Comparison of ENCODE assay signal across 19 mouse cellular contexts in genomic region chr16:62681880-62682279, GRCm38 (mm10).
DNase-seq lines count a peak whose midpoint lies in the region; ATAC-seq and TF ChIP-seq lines count a peak whose summit lies in the region.
"Had no signal": no experiment of that assay in that cellular context is flagged by ENCODE, and none has a peak within 500 bp of the region (broad histone marks: within the 10 kb centered on the region; RNA-seq: fewer than 3 reads in every experiment).

No protein-coding gene starts in this region.

- H3K27ac ChIP-seq in forebrain, embryonic 14.5 days (ENCODE audit: low read depth, low read length) = no peak overlapping the region; the same call in 1 of the 2 replicates
- H3K27ac ChIP-seq in forebrain, embryonic 10.5 days = no peak overlapping the region
- H3K27ac ChIP-seq in forebrain, embryonic 16.5 days (ENCODE audit: low read length) = 0 out of 2 replicates have a peak overlapping the region, but pooled peaks have one; percentile 6
- H3K27ac ChIP-seq in forebrain, postnatal 0 days (ENCODE audit: low read depth, low read length) = no peak overlapping the region
- H3K27ac ChIP-seq: embryonic facial prominence, embryonic 13.5 days; embryonic facial prominence, embryonic 15.5 days; gastrocnemius, adult 2 months had no signal

- no peaks in the 10 kb centered on the region for H3K4me1 ChIP-seq in forebrain, embryonic 14.5 days (ENCODE audit: control insufficient read depth, insufficient read depth, low read length)
- H3K4me1 ChIP-seq in forebrain, embryonic 10.5 days = no peaks in the 10 kb centered on the region
- H3K4me1 ChIP-seq in forebrain, embryonic 16.5 days (replicated peaks; ENCODE audit: control insufficient read depth, insufficient read depth, low read length) = peaks cover 5% of the 10 kb centered on the region
- H3K4me1 ChIP-seq in forebrain, postnatal 0 days (ENCODE audit: insufficient read depth) = no peaks in the 10 kb centered on the region
- H3K4me1 ChIP-seq: embryonic facial prominence, embryonic 13.5 days; embryonic facial prominence, embryonic 15.5 days had no signal

- ATAC-seq in forebrain, embryonic 14.5 days = peak; percentile 50
- peak; percentile 70 for ATAC-seq in forebrain, embryonic 16.5 days
- no peak for ATAC-seq in forebrain, postnatal 0 days

- peak; percentile 73 for DNase-seq in forebrain, embryonic 14.5 days (ENCODE audit: low spot score)
- DNase-seq in forebrain, embryonic 10.5 days (ENCODE audit: extremely low spot score, low spot score) = no peak
- DNase-seq in forebrain, postnatal 0 days = no peak
- DNase-seq in adrenal gland, adult 8-10 months = no peak
- DNase-seq: adrenal gland, adult 2 months; adrenal gland, postnatal 14 days; adrenal gland, postnatal 36 days; cerebellum, adult 11 months; cerebellum, adult 18-20 months; cerebellum, adult 8-10 months; cerebellum, adult 9-11 months; cerebellum, postnatal 14 days; cerebellum, postnatal 36 days; embryo, embryonic 11 days; gastrocnemius, adult 2 months had no signal

- H3K4me2 ChIP-seq in forebrain, embryonic 14.5 days (ENCODE audit: low read length) = no peak overlapping the region
- H3K4me2 ChIP-seq in forebrain, embryonic 16.5 days (ENCODE audit: low read length) = no peak overlapping the region
- H3K4me2 ChIP-seq in forebrain, postnatal 0 days (ENCODE audit: low read depth) = no peak overlapping the region
- H3K4me2 ChIP-seq: embryonic facial prominence, embryonic 13.5 days; embryonic facial prominence, embryonic 15.5 days had no signal

- H3K9ac ChIP-seq in forebrain, embryonic 14.5 days (ENCODE audit: low read length) = no peak overlapping the region
- no peak overlapping the region for H3K9ac ChIP-seq in forebrain, embryonic 16.5 days (replicated peaks; ENCODE audit: low read depth, low read length)
- H3K9ac ChIP-seq in forebrain, postnatal 0 days = no peak overlapping the region
- H3K9ac ChIP-seq: embryonic facial prominence, embryonic 13.5 days; embryonic facial prominence, embryonic 15.5 days had no signal

- WGBS in forebrain, embryonic 14.5 days = 45% methylated on average over 5 of the region's 5 CpGs
- 83% methylated on average over 5 of the region's 5 CpGs for WGBS in forebrain, embryonic 10.5 days
- 40% methylated on average over 5 of the region's 5 CpGs for WGBS in forebrain, embryonic 16.5 days
- 54% methylated on average over 5 of the region's 5 CpGs for WGBS in forebrain, postnatal 0 days

- no peaks in the 10 kb centered on the region for H3K36me3 ChIP-seq in forebrain, embryonic 14.5 days (ENCODE audit: control insufficient read depth, insufficient read depth, low read length)
- H3K36me3 ChIP-seq in forebrain, embryonic 10.5 days (replicated peaks) = no peaks in the 10 kb centered on the region
- H3K36me3 ChIP-seq in forebrain, embryonic 16.5 days (ENCODE audit: control insufficient read depth, insufficient read depth) = no peaks in the 10 kb centered on the region
- no peaks in the 10 kb centered on the region for H3K36me3 ChIP-seq in forebrain, postnatal 0 days (ENCODE audit: insufficient read depth)
- H3K36me3 ChIP-seq: embryonic facial prominence, embryonic 13.5 days; embryonic facial prominence, embryonic 15.5 days had no signal

- no peaks in the 10 kb centered on the region for H3K27me3 ChIP-seq in forebrain, embryonic 14.5 days (replicated peaks; ENCODE audit: control insufficient read depth, insufficient read depth, low read length)
- no peaks in the 10 kb centered on the region for H3K27me3 ChIP-seq in forebrain, embryonic 10.5 days (ENCODE audit: poor library complexity, severe bottlenecking)
- H3K27me3 ChIP-seq in forebrain, embryonic 16.5 days (replicated peaks; ENCODE audit: control insufficient read depth, insufficient read depth, low read length) = no peaks in the 10 kb centered on the region
- H3K27me3 ChIP-seq in forebrain, postnatal 0 days (ENCODE audit: insufficient read depth, low read length) = no peaks in the 10 kb centered on the region
- H3K27me3 ChIP-seq: embryonic facial prominence, embryonic 13.5 days; embryonic facial prominence, embryonic 15.5 days had no signal

- H3K4me3 ChIP-seq in forebrain, embryonic 14.5 days (ENCODE audit: low read depth, low read length) = no peak overlapping the region
- H3K4me3 ChIP-seq in forebrain, embryonic 10.5 days = no peak overlapping the region
- H3K4me3 ChIP-seq in forebrain, embryonic 16.5 days (replicated peaks; ENCODE audit: low read length) = no peak overlapping the region
- H3K4me3 ChIP-seq in forebrain, postnatal 0 days (ENCODE audit: low read depth, low read length) = no peak overlapping the region
- H3K4me3 ChIP-seq: embryonic facial prominence, embryonic 13.5 days; embryonic facial prominence, embryonic 15.5 days; erythroblast, embryonic 14.5 days; gastrocnemius, adult 2 months had no signal

- no peaks in the 10 kb centered on the region for H3K9me3 ChIP-seq in forebrain, embryonic 14.5 days (replicated peaks; ENCODE audit: control insufficient read depth, low read length)
- H3K9me3 ChIP-seq in forebrain, embryonic 10.5 days = no peaks in the 10 kb centered on the region
- H3K9me3 ChIP-seq in forebrain, embryonic 16.5 days (ENCODE audit: control insufficient read depth, low read length) = no peaks in the 10 kb centered on the region
- H3K9me3 ChIP-seq in forebrain, postnatal 0 days (ENCODE audit: low read length) = no peaks in the 10 kb centered on the region
- H3K9me3 ChIP-seq: embryonic facial prominence, embryonic 13.5 days; embryonic facial prominence, embryonic 15.5 days had no signal

- TF ChIP-seq CTCF in forebrain, postnatal 0 days (IDR thresholded peaks at IDR 0.05; ENCODE audit: low read depth) = no peak
